Mouse (Mus musculus): ENCODE results near the gene Gm21870. TPM values are rescaled to one million over a fixed set of nuclear protein-coding genes. Genes with fewer than 3 reads are reported as not detected.

Gene Gm21870
- polyA plus RNA-seq (2012; rRNA removed), result not detected in 2 replicates

DNA sequence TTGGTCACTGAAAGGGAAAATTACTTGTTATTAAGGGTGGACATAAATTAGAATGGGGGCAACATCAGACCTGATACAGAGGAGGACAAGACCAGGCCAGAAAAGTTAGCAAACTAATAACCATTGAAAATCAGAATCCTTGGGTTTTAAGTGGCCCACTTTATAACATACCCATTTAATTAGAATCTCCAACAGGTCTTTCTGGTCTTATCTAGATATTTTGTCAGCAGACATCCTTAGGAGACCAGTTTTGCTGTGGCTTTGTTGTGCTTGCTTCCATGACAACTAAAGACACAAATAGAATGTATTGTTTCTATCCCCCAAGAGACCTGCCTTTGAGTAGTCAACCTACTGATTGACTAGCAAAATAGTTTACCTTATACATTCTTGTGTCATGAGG lies at the start of gene Gm21870:
Gene Gm21870, minus strand, starts transcription at position 101 of the 400 bp plus-strand sequence.

GRCm38 (mm10) chrX:33956440-33956839 lies 30.2 kb downstream of the Gm21870 start, which contains the start of gene Btbd35f6:
Gene Btbd35f6, minus strand, starts transcription at chrX:33956540.

Other genes starting within 250 kb of the Gm21870 start
- not detected in 2 replicates for gene Btbd35f6, start 30.3 kb downstream of the Gm21870 start, polyA plus RNA-seq (2012; rRNA removed)
- gene Btbd35f9, start 174.7 kb upstream of the Gm21870 start, polyA plus RNA-seq (2012; rRNA removed), result not detected in 2 replicates

All from central nervous system, embryonic 18 days (tissue).